Mouse (Mus musculus): ENCODE results near the gene Ick.

The Ick gene

DNA sequence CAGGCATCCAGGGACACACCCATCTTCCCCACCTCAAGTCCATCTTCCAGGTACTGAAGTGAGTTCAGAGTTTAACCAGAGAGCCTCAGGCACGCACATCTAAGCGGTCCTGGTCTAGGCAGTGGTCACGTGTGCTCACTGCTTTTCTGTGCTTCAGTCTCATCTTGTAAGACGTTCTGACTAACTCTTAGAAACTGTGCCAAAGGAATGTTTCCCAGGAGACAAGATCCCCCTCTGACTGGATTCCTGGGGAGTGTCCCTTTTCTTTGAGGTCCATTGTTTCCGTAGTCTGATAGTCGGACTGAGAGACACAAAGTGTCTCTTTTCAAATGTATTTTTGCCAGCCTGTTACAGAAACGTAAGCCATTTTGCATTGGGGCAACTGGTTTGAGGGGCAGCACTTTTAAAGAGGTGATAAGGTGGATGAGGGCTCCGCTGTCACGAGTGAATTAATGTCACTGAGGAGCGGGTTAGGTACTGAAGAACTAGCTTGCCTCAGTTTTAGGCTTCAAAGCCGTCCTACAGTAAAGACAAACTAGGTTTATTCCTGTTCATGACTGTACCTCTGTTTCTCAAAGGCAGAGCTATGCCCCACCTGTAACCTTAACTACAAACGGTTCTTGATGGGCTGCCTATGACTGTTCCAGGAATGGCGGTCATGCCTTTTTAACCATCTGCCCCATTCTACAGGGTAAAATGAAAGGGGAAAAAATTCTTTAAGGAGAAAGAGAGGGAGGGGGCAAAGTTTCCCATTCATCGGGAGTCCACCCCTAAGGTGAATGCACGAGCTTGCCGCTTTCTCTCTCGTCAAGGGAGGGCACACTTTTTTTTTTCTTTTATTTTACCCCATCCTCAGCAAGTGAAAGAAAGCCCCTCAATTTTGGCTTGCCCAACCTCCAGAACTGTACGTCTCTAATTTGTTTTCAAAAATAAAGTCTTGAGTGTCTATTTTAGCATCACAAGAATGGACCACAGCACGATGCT lies 82.0 kb downstream of the Ick start:
- in situ Hi-C loops (cut with MboI), result loop anchor here (10.0 kb wide), 1 partner anchor 86 kb away; the partner anchor contains the start of genes Fbxo9 and Ick

DNA sequence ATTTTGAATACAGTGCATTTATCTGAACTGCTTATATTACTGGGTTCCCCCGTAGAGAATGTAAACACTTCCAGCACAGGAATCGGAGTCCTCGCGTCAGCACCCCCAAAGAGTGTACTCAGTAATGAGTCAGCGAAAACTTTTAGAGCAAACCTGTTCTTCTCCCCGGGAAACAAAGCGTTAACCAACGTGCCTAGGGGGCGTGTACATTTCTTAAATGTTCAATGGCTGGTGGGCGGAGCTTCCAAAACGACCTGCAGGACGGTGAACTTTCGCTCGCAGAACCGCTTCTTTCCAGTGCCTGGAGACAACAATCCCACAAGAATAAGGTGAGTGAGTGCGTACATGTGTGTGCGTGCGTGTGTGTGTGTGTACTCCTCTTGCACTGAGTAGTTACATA lies 82.7 kb downstream of the Ick start:
- in situ Hi-C loops (cut with MboI), result loop anchor here (10.0 kb wide), 1 partner anchor 87 kb away; the partner anchor contains the start of genes Fbxo9 and Ick

DNA sequence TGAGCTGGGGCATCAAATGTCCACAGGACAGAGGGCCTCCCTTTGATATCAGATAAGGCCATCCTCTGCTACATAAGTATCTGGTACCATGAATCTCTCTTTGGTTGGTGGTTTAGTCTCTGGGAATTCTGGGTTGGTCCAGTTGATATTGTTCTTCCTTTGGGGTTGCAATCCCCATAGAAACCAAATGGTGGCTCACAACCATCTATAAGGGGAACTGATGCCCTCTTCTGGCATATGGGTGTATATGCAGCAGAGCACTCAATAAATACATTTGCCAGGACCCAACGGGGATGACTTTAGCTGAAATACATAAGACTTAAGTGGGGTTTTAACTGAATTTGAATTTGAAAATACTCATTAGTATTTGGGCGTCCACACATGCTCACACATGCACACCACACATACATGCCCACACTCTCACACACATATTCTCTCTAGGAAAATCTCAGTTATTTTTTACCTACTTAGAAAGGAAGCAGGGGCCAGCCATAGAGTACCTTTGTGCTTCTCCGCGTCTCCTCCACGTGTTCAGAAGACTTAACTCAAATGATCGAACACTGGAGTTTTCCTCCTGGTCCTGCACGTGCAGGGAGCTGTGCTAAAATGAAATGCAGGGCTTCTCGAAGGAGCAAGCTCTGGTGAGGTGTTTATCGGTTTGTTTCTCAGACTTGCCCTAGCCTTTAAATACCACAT lies 85.1 kb downstream of the Ick start:
- in situ Hi-C loops (cut with MboI), result loop anchor here (10.0 kb wide), 1 partner anchor 89 kb away; the partner anchor contains the start of genes Fbxo9 and Ick

DNA sequence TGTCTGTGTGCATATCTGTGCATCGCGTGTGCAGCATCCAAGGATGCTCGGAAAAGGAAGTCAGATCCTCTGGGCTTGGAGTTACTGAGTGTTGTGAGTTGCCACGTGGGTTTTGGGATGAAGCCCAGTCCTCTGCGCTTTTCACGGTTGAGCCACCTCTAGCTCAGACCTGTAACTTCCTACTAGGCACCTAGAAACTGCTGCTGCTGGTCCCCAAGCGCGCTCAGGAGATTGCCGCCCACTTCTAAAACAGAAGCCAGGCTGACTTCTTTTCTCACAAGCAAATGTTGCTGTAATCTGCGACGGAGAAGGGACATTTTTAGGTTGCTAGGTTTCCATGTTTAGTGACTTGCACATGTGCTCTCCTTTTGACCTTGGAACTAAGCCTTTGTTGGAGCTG lies 86.0 kb downstream of the Ick start:
- in situ Hi-C loops (cut with MboI), result loop anchor here (10.0 kb wide), 1 partner anchor 90 kb away; the partner anchor contains the start of genes Fbxo9 and Ick

DNA sequence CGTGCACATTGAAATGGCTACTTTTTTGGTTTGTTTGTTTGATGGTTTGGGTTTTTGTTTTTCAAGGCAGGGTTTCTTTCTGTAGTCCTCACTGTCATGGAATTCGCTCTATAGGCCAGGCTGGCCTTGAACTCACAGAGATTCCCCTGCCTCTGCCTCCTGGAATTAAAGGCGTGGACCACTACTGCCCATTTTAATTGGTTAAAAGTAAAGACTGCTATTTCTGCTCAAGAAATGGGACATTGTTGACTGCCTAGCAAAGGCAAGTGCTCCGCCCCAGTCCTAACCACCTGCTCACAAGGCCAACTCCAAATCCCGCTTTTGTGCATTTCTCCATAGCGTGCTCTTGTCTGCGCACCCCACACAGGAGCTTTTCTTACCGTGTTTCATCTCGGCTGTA lies 88.8 kb downstream of the Ick start:
- in situ Hi-C loops (cut with MboI), result loop anchor here (10.0 kb wide), 1 partner anchor 93 kb away; the partner anchor contains the start of genes Fbxo9 and Ick

DNA sequence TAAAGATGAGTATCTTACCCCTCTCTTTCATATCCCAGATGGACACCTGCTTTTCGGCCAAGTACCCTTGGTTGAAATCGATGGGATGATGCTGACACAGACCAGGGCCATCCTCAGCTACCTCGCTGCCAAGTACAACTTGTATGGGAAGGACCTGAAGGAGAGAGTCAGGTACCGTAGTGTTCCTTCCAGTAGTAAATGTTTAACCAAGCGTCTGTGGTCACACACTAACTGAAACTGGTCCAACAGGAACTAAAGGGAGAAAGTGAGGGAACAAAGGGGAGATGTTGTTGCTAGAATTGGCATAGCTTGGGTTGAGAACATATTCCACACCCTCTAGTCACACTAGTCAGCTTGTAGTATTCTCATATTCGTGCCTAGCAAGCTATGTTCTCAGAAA lies 95.2 kb downstream of the Ick start:
- in situ Hi-C loops (cut with MboI), result no loop called here

DNA sequence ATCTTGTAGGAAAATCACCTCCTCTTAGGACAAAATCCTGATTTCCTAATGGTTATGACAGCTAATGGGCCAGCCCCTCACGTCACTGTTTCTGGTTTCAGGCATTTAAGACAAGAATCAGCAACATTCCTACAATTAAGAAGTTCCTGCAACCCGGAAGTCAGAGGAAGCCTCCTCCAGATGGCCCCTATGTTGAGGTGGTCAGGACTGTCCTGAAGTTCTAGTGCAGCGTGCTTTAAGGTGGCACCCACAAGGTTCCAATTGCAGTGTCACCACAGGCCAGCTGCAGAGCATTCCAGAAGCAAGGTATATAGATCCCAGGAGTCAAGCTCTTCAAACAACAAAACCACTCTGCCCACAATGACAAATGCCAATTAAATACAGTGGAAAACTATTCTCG lies 100.0 kb downstream of the Ick start:
- in situ Hi-C loops (cut with MboI), result no loop called here

DNA sequence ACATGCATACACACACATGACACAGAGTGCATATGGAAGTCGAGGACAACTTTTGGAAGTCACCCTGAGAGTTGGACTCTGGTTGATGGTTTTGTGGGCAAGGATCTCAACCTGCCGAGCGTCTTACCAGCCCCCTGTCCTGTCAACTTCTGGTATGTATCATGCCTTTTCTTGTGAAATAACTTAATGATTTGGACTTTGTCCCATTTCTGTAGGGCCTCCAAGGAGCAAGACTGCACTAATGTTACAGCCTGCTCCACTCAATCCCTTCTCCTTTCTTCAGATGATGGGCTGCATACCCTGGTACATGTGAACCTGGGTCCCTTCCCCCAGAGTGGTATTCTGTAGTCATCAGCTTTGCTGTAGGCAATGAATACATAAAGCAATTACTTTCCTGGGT lies 101.1 kb downstream of the Ick start:
- in situ Hi-C loops (cut with MboI), result no loop called here

DNA sequence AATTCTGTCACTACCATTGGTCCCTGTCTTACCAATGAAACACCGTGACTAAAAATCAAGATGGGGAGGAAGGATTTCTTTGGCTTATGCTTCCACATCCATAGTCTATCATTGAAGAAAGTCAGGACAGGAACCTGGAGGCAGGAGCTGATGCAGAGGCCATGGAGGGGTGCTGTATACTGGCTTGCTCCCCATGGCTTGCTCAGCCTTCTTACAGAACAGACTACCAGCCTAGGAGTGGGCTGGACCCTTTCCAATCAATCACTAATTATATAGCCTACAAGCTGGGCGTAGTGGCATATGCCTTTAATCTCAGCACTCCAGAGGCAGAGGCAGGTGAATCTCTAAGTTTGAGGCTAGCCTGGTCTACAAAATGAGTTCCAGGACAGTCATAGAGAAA lies 101.8 kb downstream of the Ick start:
- in situ Hi-C loops (cut with MboI), result no loop called here

DNA sequence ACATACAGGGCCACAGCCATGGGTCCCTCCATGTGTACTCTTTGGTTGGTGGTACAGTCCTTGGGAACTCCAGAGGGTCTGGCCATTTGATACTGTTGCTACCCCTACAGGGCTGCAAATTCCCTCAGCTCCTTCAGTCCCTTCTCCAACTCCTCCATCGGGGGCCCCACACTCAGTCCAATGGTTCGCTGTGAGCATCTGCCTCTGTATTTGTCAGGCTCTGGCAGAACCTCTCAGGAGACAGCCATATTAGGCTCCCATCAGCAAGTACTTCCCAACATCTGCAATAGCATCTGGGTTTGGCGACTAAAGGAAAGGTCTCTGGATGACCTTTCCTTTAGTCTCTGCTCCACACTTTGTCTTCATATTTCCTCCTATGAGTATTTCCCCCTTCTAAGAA lies 102.5 kb downstream of the Ick start:
- in situ Hi-C loops (cut with MboI), result no loop called here

DNA sequence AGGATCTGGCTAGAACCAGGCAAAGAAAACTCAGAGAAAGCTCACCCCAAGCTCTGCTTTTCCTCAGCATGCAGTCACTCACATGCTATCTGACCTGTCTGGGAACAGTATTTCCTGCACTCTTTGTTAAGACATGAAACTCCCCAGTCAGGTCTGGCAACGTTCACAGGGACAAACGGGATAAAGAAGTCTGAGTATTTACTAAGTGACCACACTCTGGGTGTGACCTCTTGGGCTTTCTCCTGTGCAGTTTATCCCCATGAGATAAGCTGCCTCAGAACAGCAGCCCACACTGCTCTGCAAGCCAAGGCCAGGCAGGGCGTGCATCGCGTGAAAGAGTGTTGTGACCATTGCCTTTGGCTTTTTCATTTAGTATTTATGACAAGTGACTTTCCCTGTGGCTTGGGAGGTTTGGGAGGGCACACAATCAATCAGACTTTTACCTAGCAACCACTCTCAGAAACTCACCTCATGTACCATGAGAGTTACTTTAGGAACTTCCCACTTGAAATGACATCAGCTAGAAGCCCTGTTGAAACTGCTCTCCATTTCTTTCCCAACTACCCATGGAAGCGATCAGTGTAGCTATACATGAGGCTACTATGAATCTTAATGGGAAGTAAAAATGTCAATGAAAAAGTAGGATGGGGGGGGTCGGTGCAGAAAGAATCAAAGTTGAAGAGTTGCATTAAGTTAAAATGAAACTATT lies 103.5 kb downstream of the Ick start:
- in situ Hi-C loops (cut with MboI), result no loop called here

DNA sequence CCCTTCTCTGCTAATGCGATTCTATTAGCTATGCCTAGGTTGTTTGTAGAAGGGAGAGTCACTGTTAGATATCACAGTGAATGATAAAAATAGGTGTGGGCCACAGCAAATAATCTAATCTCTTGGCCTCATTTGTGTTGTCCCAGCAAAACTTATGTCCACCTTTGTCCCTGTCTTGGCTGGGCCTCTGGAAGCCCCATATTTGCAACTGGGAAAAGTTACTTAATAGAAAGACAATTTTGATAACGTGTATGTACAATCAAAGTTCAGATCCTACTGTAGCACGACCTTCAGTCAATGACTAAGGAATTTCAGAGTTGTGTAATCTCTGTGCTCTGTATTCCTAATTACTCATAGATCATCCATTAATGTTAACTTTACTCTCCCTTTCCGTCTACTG lies 108.1 kb downstream of the Ick start:
- in situ Hi-C loops (cut with MboI), result no loop called here
